Mouse (Mus musculus): ENCODE results near the gene Tmprss2. TPM values are rescaled to one million over a fixed set of nuclear protein-coding genes. Genes with fewer than 3 reads are reported as not detected.
"Not testable (repeated sequence)": the region's sequence is repeated elsewhere in the genome, so short reads cannot be mapped to it uniquely, and the experiment has no call there.

Tmprss2 gene
- polyA plus RNA-seq, 1 experiment from 2014 or later, result 0.22 TPM

- WGBS, result 68% methylated on average over 2 of the region's 2 CpGs
- ATAC-seq, result no peak
- Histone ChIP-seq H3K4me3 (replicated peaks; ENCODE audit: low read length) (no peak overlapping the region), H3K9me3 (ENCODE audit: control insufficient read depth, low read length) (no peaks in the 10 kb centered on the region), H3K4me2 (ENCODE audit: low read length) (no peak overlapping the region), H3K9ac (replicated peaks; ENCODE audit: low read depth, low read length) (no peak overlapping the region), H3K36me3 (ENCODE audit: control insufficient read depth, insufficient read depth) (no peaks in the 10 kb centered on the region), H3K27ac (ENCODE audit: low read length) (no peak overlapping the region), H3K27me3 (replicated peaks; ENCODE audit: control insufficient read depth, insufficient read depth, low read length) (no peaks in the 10 kb centered on the region), H3K4me1 (replicated peaks; ENCODE audit: control insufficient read depth, insufficient read depth, low read length) (no peaks in the 10 kb centered on the region)
Observed at GRCm38 (mm10) chr16:97600591-97600990, 10.4 kb downstream of the Tmprss2 start.

GRCm38 (mm10) chr16:97598046-97598445 is 12.9 kb downstream of the Tmprss2 start:
- ATAC-seq, result no peak
- H3K36me3 ChIP-seq (ENCODE audit: control insufficient read depth, insufficient read depth), result no peaks in the 10 kb centered on the region
- H3K4me3 ChIP-seq (replicated peaks; ENCODE audit: low read length), result no peak overlapping the region
- no peaks in the 10 kb centered on the region for H3K9me3 ChIP-seq (ENCODE audit: control insufficient read depth, low read length)
- no peaks in the 10 kb centered on the region for H3K27me3 ChIP-seq (replicated peaks; ENCODE audit: control insufficient read depth, insufficient read depth, low read length)
- H3K27ac ChIP-seq (ENCODE audit: low read length), result no peak overlapping the region
- WGBS, result 93% methylated on average over 2 of the region's 2 CpGs
- H3K4me1 ChIP-seq (replicated peaks; ENCODE audit: control insufficient read depth, insufficient read depth, low read length), result no peaks in the 10 kb centered on the region
- H3K9ac ChIP-seq (replicated peaks; ENCODE audit: low read depth, low read length), result no peak overlapping the region
- H3K4me2 ChIP-seq (ENCODE audit: low read length), result no peak overlapping the region

- H3K4me1 ChIP-seq (replicated peaks; ENCODE audit: control insufficient read depth, insufficient read depth, low read length), result no peaks in the 10 kb centered on the region
- H3K27ac ChIP-seq (ENCODE audit: low read length), result no peak overlapping the region
- H3K27me3 ChIP-seq (replicated peaks; ENCODE audit: control insufficient read depth, insufficient read depth, low read length), result no peaks in the 10 kb centered on the region
- WGBS, result 79% methylated on average over 4 of the region's 4 CpGs
- no peak overlapping the region for H3K4me3 ChIP-seq (replicated peaks; ENCODE audit: low read length)
- no peak overlapping the region for H3K4me2 ChIP-seq (ENCODE audit: low read length)
- no peaks in the 10 kb centered on the region for H3K36me3 ChIP-seq (ENCODE audit: control insufficient read depth, insufficient read depth)
- no peaks in the 10 kb centered on the region for H3K9me3 ChIP-seq (ENCODE audit: control insufficient read depth, low read length)
- ATAC-seq, result no peak
- H3K9ac ChIP-seq (replicated peaks; ENCODE audit: low read depth, low read length), result no peak overlapping the region
Observed at GRCm38 (mm10) chr16:97593816-97594509, 17.0 kb downstream of the Tmprss2 start.

- H3K4me1 ChIP-seq (replicated peaks; ENCODE audit: control insufficient read depth, insufficient read depth, low read length), result no peaks in the 10 kb centered on the region
- no peaks in the 10 kb centered on the region for H3K36me3 ChIP-seq (ENCODE audit: control insufficient read depth, insufficient read depth)
- no peak overlapping the region for H3K9ac ChIP-seq (replicated peaks; ENCODE audit: low read depth, low read length)
- WGBS, result 13% methylated on average over 1 of the region's 1 CpGs
- no peak overlapping the region for H3K4me3 ChIP-seq (replicated peaks; ENCODE audit: low read length)
- no peak overlapping the region for H3K27ac ChIP-seq (ENCODE audit: low read length)
- H3K9me3 ChIP-seq (ENCODE audit: control insufficient read depth, low read length), result no peaks in the 10 kb centered on the region
- H3K4me2 ChIP-seq (ENCODE audit: low read length), result no peak overlapping the region
- no peak for ATAC-seq
- H3K27me3 ChIP-seq (replicated peaks; ENCODE audit: control insufficient read depth, insufficient read depth, low read length), result no peaks in the 10 kb centered on the region
Observed at GRCm38 (mm10) chr16:97593057-97593456, 17.9 kb downstream of the Tmprss2 start.

- no peaks in the 10 kb centered on the region for H3K27me3 ChIP-seq (replicated peaks; ENCODE audit: control insufficient read depth, insufficient read depth, low read length)
- ATAC-seq, result no peak
- H3K9ac ChIP-seq (replicated peaks; ENCODE audit: low read depth, low read length), result no peak overlapping the region
- 89% methylated on average over 2 of the region's 2 CpGs for WGBS
- H3K4me3 ChIP-seq (replicated peaks; ENCODE audit: low read length), result no peak overlapping the region
- H3K4me1 ChIP-seq (replicated peaks; ENCODE audit: control insufficient read depth, insufficient read depth, low read length), result no peaks in the 10 kb centered on the region
- no peaks in the 10 kb centered on the region for H3K9me3 ChIP-seq (ENCODE audit: control insufficient read depth, low read length)
- H3K27ac ChIP-seq (ENCODE audit: low read length), result no peak overlapping the region
- H3K4me2 ChIP-seq (ENCODE audit: low read length), result no peak overlapping the region
- no peaks in the 10 kb centered on the region for H3K36me3 ChIP-seq (ENCODE audit: control insufficient read depth, insufficient read depth)
Observed at GRCm38 (mm10) chr16:97591512-97591911, 19.5 kb downstream of the Tmprss2 start.

- H3K9me3 ChIP-seq (ENCODE audit: control insufficient read depth, low read length); H3K27me3 ChIP-seq (replicated peaks; ENCODE audit: control insufficient read depth, insufficient read depth, low read length); H3K4me2 ChIP-seq (ENCODE audit: low read length); H3K27ac ChIP-seq (ENCODE audit: low read length); ATAC-seq; H3K9ac ChIP-seq (replicated peaks; ENCODE audit: low read depth, low read length); H3K36me3 ChIP-seq (ENCODE audit: control insufficient read depth, insufficient read depth); H3K4me1 ChIP-seq (replicated peaks; ENCODE audit: control insufficient read depth, insufficient read depth, low read length); H3K4me3 ChIP-seq (replicated peaks; ENCODE audit: low read length): not testable (repeated sequence)
- WGBS, result 84% methylated on average over 1 of the region's 1 CpGs
Observed at GRCm38 (mm10) chr16:97582876-97583275, 28.1 kb downstream of the Tmprss2 start.

- Histone ChIP-seq H3K9me3 (ENCODE audit: control insufficient read depth, low read length) (no peaks in the 10 kb centered on the region), H3K27ac (ENCODE audit: low read length) (no peak overlapping the region), H3K4me2 (ENCODE audit: low read length) (no peak overlapping the region), H3K36me3 (ENCODE audit: control insufficient read depth, insufficient read depth) (no peaks in the 10 kb centered on the region), H3K4me1 (replicated peaks; ENCODE audit: control insufficient read depth, insufficient read depth, low read length) (no peaks in the 10 kb centered on the region), H3K9ac (replicated peaks; ENCODE audit: low read depth, low read length) (no peak overlapping the region), H3K27me3 (replicated peaks; ENCODE audit: control insufficient read depth, insufficient read depth, low read length) (no peaks in the 10 kb centered on the region), H3K4me3 (replicated peaks; ENCODE audit: low read length) (no peak overlapping the region)
- WGBS, result 50% methylated on average over 1 of the region's 1 CpGs
- no peak for ATAC-seq
Observed at GRCm38 (mm10) chr16:97569426-97569825, 41.6 kb downstream of the Tmprss2 start.

GRCm38 (mm10) chr16:97568662-97569061 is 42.3 kb downstream of the Tmprss2 start:
- Histone ChIP-seq H3K4me3 (replicated peaks; ENCODE audit: low read length) (no peak overlapping the region), H3K9ac (replicated peaks; ENCODE audit: low read depth, low read length) (no peak overlapping the region), H3K27me3 (replicated peaks; ENCODE audit: control insufficient read depth, insufficient read depth, low read length) (no peaks in the 10 kb centered on the region), H3K36me3 (ENCODE audit: control insufficient read depth, insufficient read depth) (no peaks in the 10 kb centered on the region), H3K9me3 (ENCODE audit: control insufficient read depth, low read length) (no peaks in the 10 kb centered on the region), H3K27ac (ENCODE audit: low read length) (no peak overlapping the region), H3K4me1 (replicated peaks; ENCODE audit: control insufficient read depth, insufficient read depth, low read length) (no peaks in the 10 kb centered on the region), H3K4me2 (ENCODE audit: low read length) (no peak overlapping the region)
- 63% methylated on average over 9 of the region's 9 CpGs for WGBS
- ATAC-seq, result no peak

- Histone ChIP-seq H3K36me3 (ENCODE audit: control insufficient read depth, insufficient read depth) (no peaks in the 10 kb centered on the region), H3K27me3 (replicated peaks; ENCODE audit: control insufficient read depth, insufficient read depth, low read length) (no peaks in the 10 kb centered on the region), H3K4me3 (replicated peaks; ENCODE audit: low read length) (no peak overlapping the region), H3K4me2 (ENCODE audit: low read length) (no peak overlapping the region), H3K27ac (ENCODE audit: low read length) (no peak overlapping the region), H3K9ac (replicated peaks; ENCODE audit: low read depth, low read length) (no peak overlapping the region), H3K4me1 (replicated peaks; ENCODE audit: control insufficient read depth, insufficient read depth, low read length) (no peaks in the 10 kb centered on the region), H3K9me3 (ENCODE audit: control insufficient read depth, low read length) (no peaks in the 10 kb centered on the region)
- no peak for ATAC-seq
- WGBS, result 85% methylated on average over 4 of the region's 4 CpGs
Observed at GRCm38 (mm10) chr16:97544340-97544739, 66.7 kb downstream of the Tmprss2 start.

- no peak for ATAC-seq
- Histone ChIP-seq H3K27me3 (replicated peaks; ENCODE audit: control insufficient read depth, insufficient read depth, low read length) (no peaks in the 10 kb centered on the region), H3K36me3 (ENCODE audit: control insufficient read depth, insufficient read depth) (no peaks in the 10 kb centered on the region), H3K9ac (replicated peaks; ENCODE audit: low read depth, low read length) (no peak overlapping the region), H3K4me2 (ENCODE audit: low read length) (no peak overlapping the region), H3K9me3 (ENCODE audit: control insufficient read depth, low read length) (no peaks in the 10 kb centered on the region), H3K4me1 (replicated peaks; ENCODE audit: control insufficient read depth, insufficient read depth, low read length) (peaks cover 19% of the 10 kb centered on the region), H3K4me3 (replicated peaks; ENCODE audit: low read length) (no peak overlapping the region), H3K27ac (ENCODE audit: low read length) (no peak overlapping the region)
- WGBS, result 50% methylated on average over 1 of the region's 1 CpGs
Observed at GRCm38 (mm10) chr16:97536859-97537258, 74.1 kb downstream of the Tmprss2 start.
